Mouse (Mus musculus): Measurements from ENCODE around the gene Arhgap44. TPM values are rescaled to one million over a fixed set of nuclear protein-coding genes. Genes with fewer than 3 reads are reported as not detected.

Arhgap44 gene
- 0.45 TPM in 1 of 2 replicates, not detected in the other for polyA plus RNA-seq (2011; ENCODE audit: insufficient read depth, insufficient read length, low replicate concordance, missing spikeins)

DNA sequence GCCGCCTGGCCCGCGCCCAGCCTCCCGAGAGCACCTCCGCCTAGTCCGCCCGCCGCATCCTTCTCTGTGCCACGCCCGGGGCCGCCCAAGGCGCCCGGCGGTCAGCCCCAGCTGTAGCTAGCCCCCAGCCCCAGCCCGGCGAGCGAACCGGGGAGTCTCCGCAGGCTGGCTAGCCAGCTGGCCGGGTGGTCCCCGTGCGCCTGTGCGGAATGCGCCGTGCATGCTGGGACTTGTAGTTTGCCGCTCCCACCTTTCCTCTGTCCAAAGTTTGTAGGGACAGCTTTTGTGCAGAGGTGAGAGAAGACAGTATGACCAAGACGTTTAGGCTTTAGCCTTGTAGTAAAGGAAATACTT is at the start of gene Arhgap44:
Gene Arhgap44 (minus strand): TSS at position 195 of the 354 bp plus-strand sequence.
- 2% methylated on average over 27 of the region's 27 CpGs for WGBS
- Histone ChIP-seq H3K4me1 (ENCODE audit: control insufficient read depth, insufficient read depth, low read length) (no peaks in the 10 kb centered on the region), H3K4me3 (replicated peaks; ENCODE audit: control insufficient read depth, low read depth, low read length) (no peak within 1 kb of the TSS), H3K27ac (ENCODE audit: control insufficient read depth, insufficient read depth, low read depth, low read length, poor library complexity) (no peak within 1 kb of the TSS)
- TF ChIP-seq CTCF (IDR thresholded peaks at IDR 0.05; ENCODE audit: control insufficient read depth, insufficient read depth, low read length): no peak
- TF ChIP-seq POLR2A (IDR thresholded peaks at IDR 0.05; ENCODE audit: borderline replicate concordance, control insufficient read depth, low read depth, low read length): no peak

DNA sequence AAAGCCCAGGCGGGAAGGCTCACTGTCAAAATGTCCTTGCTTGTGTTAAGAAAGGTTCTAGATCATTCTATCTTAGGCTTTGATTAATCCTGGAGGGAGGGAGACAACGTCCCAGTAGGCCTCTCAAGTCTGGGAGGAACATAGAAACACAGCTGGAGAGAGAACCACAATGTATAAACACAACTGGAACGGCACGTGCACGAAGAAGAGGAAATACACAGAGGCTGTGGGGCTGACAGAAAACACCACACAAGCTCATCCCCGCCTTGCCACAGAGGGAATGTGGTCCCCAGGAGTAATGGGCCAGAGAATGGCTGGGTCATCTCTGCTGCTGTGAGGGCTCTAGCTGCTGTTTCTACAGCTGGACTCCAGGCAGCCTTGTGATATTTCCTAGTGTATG is 48.9 kb upstream of the Arhgap44 start:
- H3K27ac ChIP-seq (ENCODE audit: control insufficient read depth, insufficient read depth, low read depth, low read length, poor library complexity): no peak overlapping the region
- WGBS: 42% methylated on average over 6 of the region's 6 CpGs
- no peaks in the 10 kb centered on the region for H3K4me1 ChIP-seq (ENCODE audit: control insufficient read depth, insufficient read depth, low read length)
- no peak for TF ChIP-seq POLR2A (IDR thresholded peaks at IDR 0.05; ENCODE audit: borderline replicate concordance, control insufficient read depth, low read depth, low read length)
- no peak overlapping the region for H3K4me3 ChIP-seq (replicated peaks; ENCODE audit: control insufficient read depth, low read depth, low read length)

DNA sequence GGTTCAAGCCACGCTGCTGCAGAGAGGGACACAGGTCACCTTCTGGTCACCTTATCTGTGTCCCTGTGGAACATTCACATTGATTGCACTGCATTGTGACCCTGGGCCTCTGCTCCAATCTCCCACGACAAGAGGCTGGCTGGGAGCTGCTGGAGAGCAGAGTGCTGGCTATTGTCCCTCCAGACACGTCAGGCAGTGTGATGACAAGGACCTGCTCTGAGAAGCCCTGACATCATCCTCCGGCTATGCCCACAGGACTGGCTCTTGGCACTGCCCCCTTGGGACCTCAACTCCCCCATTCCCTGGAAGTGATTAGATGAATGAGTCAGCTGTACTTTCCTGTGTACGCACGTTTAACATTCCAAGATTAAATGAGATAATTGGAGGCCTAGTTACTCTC is 46.7 kb upstream of the Arhgap44 start:
- TF ChIP-seq CTCF (IDR thresholded peaks at IDR 0.05; ENCODE audit: control insufficient read depth, insufficient read depth, low read length): no peak
- TF ChIP-seq POLR2A (IDR thresholded peaks at IDR 0.05; ENCODE audit: borderline replicate concordance, control insufficient read depth, low read depth, low read length): no peak
- no peak overlapping the region for H3K4me3 ChIP-seq (replicated peaks; ENCODE audit: control insufficient read depth, low read depth, low read length)
- no peak overlapping the region for H3K27ac ChIP-seq (ENCODE audit: control insufficient read depth, insufficient read depth, low read depth, low read length, poor library complexity)
- 59% methylated on average over 6 of the region's 6 CpGs for WGBS
- H3K4me1 ChIP-seq (ENCODE audit: control insufficient read depth, insufficient read depth, low read length): no peaks in the 10 kb centered on the region

DNA sequence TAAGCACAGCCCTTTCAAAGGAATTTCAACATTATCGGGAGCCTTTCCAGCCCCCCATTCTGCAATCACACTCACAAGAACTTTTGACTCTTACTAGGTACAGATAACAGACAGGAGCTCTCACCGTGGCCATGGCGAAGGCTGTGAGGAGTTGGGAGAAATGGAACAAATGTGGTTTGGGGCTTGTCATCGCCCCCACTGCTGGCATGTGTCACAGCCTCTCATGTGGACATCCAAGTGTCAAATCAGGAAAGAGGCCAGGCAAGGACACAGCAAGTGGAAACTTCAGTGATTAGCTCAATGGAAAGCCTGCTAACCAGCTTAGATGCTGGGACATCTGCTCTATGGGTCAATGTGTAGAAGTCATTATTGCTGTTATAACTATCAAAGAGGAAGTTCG is 42.5 kb upstream of the Arhgap44 start:
- Histone ChIP-seq H3K4me3 (replicated peaks; ENCODE audit: control insufficient read depth, low read depth, low read length) (no peak overlapping the region), H3K27ac (ENCODE audit: control insufficient read depth, insufficient read depth, low read depth, low read length, poor library complexity) (no peak overlapping the region), H3K4me1 (ENCODE audit: control insufficient read depth, insufficient read depth, low read length) (no peaks in the 10 kb centered on the region)
- WGBS: 72% methylated on average over 5 of the region's 5 CpGs
- TF ChIP-seq CTCF (IDR thresholded peaks at IDR 0.05; ENCODE audit: control insufficient read depth, insufficient read depth, low read length) (no peak), POLR2A (IDR thresholded peaks at IDR 0.05; ENCODE audit: borderline replicate concordance, control insufficient read depth, low read depth, low read length) (no peak)

DNA sequence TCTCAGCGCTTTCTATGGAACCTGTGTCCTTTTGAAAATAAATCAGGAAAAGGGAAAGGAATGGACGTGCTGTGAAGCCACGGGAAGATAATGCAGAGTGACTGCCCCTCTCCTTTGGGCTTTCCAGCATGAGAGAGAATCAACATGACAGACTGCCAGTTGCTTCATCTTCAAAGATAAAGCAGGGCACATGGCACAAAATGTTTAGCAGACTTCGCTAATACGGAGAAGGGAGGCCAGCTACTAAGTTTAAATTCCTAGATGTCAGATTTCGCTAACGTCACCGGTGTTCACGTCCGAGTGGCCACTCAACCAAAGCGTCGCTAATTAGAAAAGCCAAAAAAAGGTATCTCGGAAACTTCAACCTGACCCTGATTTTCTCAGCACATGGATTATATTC is 41.9 kb upstream of the Arhgap44 start:
- no peak overlapping the region for H3K27ac ChIP-seq (ENCODE audit: control insufficient read depth, insufficient read depth, low read depth, low read length, poor library complexity)
- no peak for TF ChIP-seq POLR2A (IDR thresholded peaks at IDR 0.05; ENCODE audit: borderline replicate concordance, control insufficient read depth, low read depth, low read length)
- TF ChIP-seq CTCF (IDR thresholded peaks at IDR 0.05; ENCODE audit: control insufficient read depth, insufficient read depth, low read length): no peak
- H3K4me1 ChIP-seq (ENCODE audit: control insufficient read depth, insufficient read depth, low read length): no peaks in the 10 kb centered on the region
- no peak overlapping the region for H3K4me3 ChIP-seq (replicated peaks; ENCODE audit: control insufficient read depth, low read depth, low read length)
- 82% methylated on average over 13 of the region's 13 CpGs for WGBS

DNA sequence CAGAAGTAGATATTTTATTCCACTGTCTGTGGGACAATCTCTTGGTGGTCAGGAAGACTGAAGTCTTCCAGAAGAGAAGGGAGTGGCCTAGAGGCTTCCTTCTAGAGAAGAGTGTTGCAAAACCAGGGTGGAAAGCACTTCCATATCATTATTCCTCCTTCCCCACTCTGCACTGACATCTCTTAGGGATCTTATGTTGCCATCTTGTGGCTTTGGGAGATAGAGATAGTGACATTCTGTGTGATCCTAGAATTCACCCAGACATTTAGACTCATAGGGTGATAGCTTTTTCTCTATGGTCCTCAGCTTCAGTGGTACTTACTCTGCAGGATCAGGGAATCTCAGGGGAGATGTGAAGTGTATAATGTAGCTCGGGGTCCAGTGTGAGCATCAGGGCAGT is 40.3 kb upstream of the Arhgap44 start:
- WGBS: 56% methylated on average over 1 of the region's 1 CpGs
- H3K4me1 ChIP-seq (ENCODE audit: control insufficient read depth, insufficient read depth, low read length): no peaks in the 10 kb centered on the region
- H3K4me3 ChIP-seq (replicated peaks; ENCODE audit: control insufficient read depth, low read depth, low read length): no peak overlapping the region
- H3K27ac ChIP-seq (ENCODE audit: control insufficient read depth, insufficient read depth, low read depth, low read length, poor library complexity): no peak overlapping the region
- TF ChIP-seq CTCF (IDR thresholded peaks at IDR 0.05; ENCODE audit: control insufficient read depth, insufficient read depth, low read length): no peak

DNA sequence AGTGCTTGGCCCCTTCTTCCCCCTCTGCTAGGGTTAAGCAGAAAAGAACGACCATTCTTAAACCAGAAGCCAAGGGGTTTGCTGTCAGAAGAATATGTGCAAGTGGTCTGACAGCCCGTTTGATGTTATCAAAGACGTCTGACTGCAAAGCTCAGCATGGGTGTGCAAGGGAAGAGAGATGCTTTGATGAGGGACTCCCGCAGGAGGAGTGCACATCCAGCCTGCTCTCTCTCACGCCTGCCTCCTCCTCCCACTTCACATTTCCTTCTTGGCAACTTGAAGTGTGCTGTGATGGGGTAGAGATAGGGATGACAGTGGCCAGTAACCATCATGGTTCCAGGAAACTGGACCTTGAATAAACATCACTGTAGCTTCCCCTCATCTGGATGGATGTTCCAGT is 39.5 kb upstream of the Arhgap44 start:
- Histone ChIP-seq H3K4me3 (replicated peaks; ENCODE audit: control insufficient read depth, low read depth, low read length) (no peak overlapping the region), H3K4me1 (ENCODE audit: control insufficient read depth, insufficient read depth, low read length) (no peaks in the 10 kb centered on the region), H3K27ac (ENCODE audit: control insufficient read depth, insufficient read depth, low read depth, low read length, poor library complexity) (no peak overlapping the region)
- WGBS: 62% methylated on average over 5 of the region's 5 CpGs
- TF ChIP-seq CTCF (IDR thresholded peaks at IDR 0.05; ENCODE audit: control insufficient read depth, insufficient read depth, low read length) (no peak), POLR2A (IDR thresholded peaks at IDR 0.05; ENCODE audit: borderline replicate concordance, control insufficient read depth, low read depth, low read length) (no peak)

DNA sequence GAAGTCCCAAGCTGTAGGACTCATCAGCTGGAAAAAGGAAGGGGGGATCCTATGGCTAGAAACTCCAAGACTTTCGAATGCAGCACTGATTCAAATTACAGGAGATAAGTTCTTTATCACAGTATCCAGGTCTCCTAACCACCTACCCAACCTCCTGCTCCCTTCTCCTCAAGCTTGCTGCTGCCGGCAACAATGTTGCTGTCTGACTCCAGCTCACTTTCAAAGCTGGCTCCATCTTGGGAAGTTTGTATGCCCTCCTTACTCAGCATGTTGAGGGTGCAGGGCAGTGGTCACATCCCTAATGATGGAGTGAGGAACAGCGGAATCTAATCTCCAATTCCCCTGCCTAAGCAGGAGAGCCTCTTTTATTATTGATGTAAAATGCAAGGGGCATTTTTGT is 35.3 kb upstream of the Arhgap44 start:
- WGBS: 72% methylated on average over 3 of the region's 3 CpGs
- no peak overlapping the region for H3K27ac ChIP-seq (ENCODE audit: control insufficient read depth, insufficient read depth, low read depth, low read length, poor library complexity)
- H3K4me3 ChIP-seq (replicated peaks; ENCODE audit: control insufficient read depth, low read depth, low read length): no peak overlapping the region
- TF ChIP-seq POLR2A (IDR thresholded peaks at IDR 0.05; ENCODE audit: borderline replicate concordance, control insufficient read depth, low read depth, low read length): no peak
- TF ChIP-seq CTCF (IDR thresholded peaks at IDR 0.05; ENCODE audit: control insufficient read depth, insufficient read depth, low read length): no peak
- H3K4me1 ChIP-seq (ENCODE audit: control insufficient read depth, insufficient read depth, low read length): no peaks in the 10 kb centered on the region

DNA sequence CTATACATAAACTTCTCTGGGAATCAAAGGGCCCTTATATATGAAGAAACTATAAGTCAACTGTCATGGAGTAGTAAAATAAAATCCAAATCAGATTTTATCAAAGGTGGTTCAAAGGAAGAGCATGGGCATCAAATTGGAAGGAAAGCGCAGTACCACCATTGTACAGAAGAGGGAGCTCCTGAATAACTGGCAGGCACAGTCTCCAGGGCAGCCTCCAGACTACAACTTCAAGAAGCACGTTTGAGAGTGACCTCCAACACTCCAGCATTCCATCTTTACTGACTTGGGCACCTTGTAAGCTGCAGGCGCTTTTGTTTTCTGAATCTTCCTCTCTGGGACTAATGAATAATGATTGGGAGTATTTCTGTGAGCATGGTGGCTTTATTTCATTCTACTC is 34.5 kb upstream of the Arhgap44 start:
- WGBS: 4% methylated on average over 3 of the region's 3 CpGs
- no peak for TF ChIP-seq POLR2A (IDR thresholded peaks at IDR 0.05; ENCODE audit: borderline replicate concordance, control insufficient read depth, low read depth, low read length)
- TF ChIP-seq CTCF (IDR thresholded peaks at IDR 0.05; ENCODE audit: control insufficient read depth, insufficient read depth, low read length): peak; percentile 33; the same call in 1 of the 2 replicates
- Histone ChIP-seq H3K27ac (ENCODE audit: control insufficient read depth, insufficient read depth, low read depth, low read length, poor library complexity) (no peak overlapping the region), H3K4me3 (replicated peaks; ENCODE audit: control insufficient read depth, low read depth, low read length) (no peak overlapping the region), H3K4me1 (ENCODE audit: control insufficient read depth, insufficient read depth, low read length) (no peaks in the 10 kb centered on the region)

Data from bone marrow, adult 2 months (tissue).